Mouse (Mus musculus): ENCODE measurements around the gene Scnm1.

Scnm1 gene

GRCm38 (mm10) chr3:95106338-95107117, 27.3 kb downstream of the Scnm1 start, which contains the start of gene Pip5k1a:
TSS of gene Pip5k1a (minus strand) at chr3:95106930.
- peak; percentile 100 for DNase-seq (ENCODE audit: low spot score)

- DNase-seq (ENCODE audit: low spot score) = peak; percentile 9
These were observed 28.0 kb downstream of the Scnm1 start for GRCm38 (mm10) chr3:95105586-95106337.

DNA sequence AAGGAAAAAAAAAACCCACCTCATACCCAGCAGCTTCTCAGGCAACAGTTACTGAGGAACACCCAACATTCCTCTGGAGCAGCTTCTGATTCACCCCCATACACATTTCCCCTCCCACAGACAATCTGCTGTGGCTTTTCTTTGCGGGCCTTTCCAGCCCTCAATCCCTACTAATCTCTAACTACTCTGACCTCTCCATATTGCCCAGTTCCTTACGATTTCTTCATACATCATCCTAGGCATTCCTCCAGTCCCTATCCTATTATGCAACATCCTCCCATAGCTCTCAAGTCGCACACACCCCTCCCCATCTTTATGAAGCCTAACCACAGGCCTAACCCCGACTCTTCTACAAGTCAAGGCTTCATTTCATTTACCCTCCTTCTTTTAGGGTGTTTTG, 28.7 kb downstream of the Scnm1 start:
- no peak for DNase-seq (ENCODE audit: low spot score)

DNA sequence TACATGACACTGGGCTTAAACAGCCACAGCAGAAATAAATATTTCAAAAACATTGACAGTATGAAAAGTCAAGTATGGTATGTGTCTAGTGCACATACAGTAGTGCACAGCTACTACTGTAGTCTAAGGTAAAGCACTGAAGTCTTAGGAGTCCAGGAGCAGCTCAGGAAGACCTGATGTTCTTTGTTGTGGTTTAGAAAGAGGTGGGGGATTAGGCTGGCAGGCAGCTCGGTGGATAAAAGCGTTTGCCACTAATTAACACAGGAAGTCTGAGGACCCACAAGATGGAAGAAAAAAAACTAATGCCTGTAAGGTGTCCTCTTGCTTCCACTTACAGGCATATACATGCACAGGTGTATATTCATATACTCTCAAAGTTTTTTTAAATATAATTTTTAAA, 33.0 kb downstream of the Scnm1 start:
- no peak for DNase-seq (ENCODE audit: low spot score)

DNA sequence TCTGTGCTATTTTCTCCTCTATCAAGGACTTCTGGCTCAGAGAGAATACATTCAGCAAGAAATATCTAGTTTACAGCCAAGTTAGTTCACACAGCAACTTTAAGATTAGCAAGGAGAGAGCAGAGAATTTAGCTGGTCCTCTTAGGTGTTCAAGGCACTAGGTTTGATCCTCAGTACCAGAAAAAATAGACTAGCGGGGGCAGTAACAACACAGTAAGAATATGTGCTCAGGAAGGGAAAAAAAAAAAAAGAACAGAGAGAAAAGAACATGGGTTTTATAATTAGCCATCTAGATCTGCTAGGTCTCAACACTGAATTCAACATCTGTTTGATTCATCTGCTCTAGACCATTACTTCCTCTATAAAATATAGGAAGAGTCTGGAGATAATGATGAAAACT, 45.7 kb downstream of the Scnm1 start:
- no peak for DNase-seq (ENCODE audit: low spot score)

Data from retina, embryonic 14.5 days (tissue).